Mouse (Mus musculus): ENCODE results near the gene Vmn2r35. TPM values are rescaled to one million over a fixed set of nuclear protein-coding genes. Genes with fewer than 3 reads are reported as not detected.
"Not testable (repeated sequence)": the region's sequence is repeated elsewhere in the genome, so short reads cannot be mapped to it uniquely, and the experiment has no call there.

Gene Vmn2r35
- not detected in 2 replicates for polyA plus RNA-seq (2016; fragmentation: Nextera tagmentation; extraction: Ambion mirVana)

- DNase-seq (ENCODE audit: low spot score); H3K27me3 ChIP-seq (ENCODE audit: low read depth, poor library complexity, severe bottlenecking); H3K9me3 ChIP-seq (replicated peaks); H3K36me3 ChIP-seq; H3K4me3 ChIP-seq; H3K4me1 ChIP-seq; H3K27ac ChIP-seq (replicated peaks): not testable (repeated sequence)
- no CpG with 5 or more reads among the region's 1 CpGs for WGBS
Measured at GRCm38 (mm10) chr7:7819767-7820166, at the start of gene Vmn2r35. Gene Vmn2r35 (minus strand): TSS chr7:7819867.

DNA sequence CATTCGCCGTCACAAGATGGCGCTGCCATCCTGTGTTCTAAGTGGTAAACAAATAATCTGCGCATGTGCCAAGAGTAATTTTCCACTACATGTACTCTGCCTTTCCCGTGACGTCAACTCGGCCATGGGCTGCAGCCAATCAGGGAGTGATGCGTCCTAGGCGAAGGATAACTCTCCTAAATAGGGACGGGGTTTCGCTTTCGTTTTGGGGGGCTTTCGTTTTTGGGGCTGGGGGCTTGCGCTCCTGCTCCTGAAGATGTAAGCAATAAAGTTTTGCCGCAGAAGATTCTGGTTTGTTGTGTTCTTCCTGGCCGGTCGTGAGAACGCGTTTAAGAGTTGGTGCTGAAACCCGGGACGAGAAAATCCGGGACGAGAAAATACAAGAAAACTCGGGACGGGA is 25.5 kb downstream of the Vmn2r35 start:
- not testable (repeated sequence) for H3K9me3 ChIP-seq (replicated peaks); H3K36me3 ChIP-seq; H3K27ac ChIP-seq (replicated peaks); H3K4me3 ChIP-seq; H3K27me3 ChIP-seq (ENCODE audit: low read depth, poor library complexity, severe bottlenecking); DNase-seq (ENCODE audit: low spot score); H3K4me1 ChIP-seq
- whole genome bisulfite sequencing: 87% methylated on average over 8 of the region's 25 CpGs

Other genes with a start within 250 kb of the Vmn2r35 start
- gene Vmn2r34, start 130.4 kb downstream of the Vmn2r35 start, polyA plus RNA-seq (2016; fragmentation: Nextera tagmentation; extraction: Ambion mirVana): not detected in 2 replicates
- gene Vmn2r36, start 82.6 kb upstream of the Vmn2r35 start, polyA plus RNA-seq (2016; fragmentation: Nextera tagmentation; extraction: Ambion mirVana): not detected in 2 replicates

Data from midbrain, embryonic 10.5 days (tissue).